Mouse (Mus musculus): ENCODE measurements around the gene Smoc2.
A peak's percentile ranks its signal among the peaks of the same experiment; 100 is the strongest.

The Smoc2 gene

DNA sequence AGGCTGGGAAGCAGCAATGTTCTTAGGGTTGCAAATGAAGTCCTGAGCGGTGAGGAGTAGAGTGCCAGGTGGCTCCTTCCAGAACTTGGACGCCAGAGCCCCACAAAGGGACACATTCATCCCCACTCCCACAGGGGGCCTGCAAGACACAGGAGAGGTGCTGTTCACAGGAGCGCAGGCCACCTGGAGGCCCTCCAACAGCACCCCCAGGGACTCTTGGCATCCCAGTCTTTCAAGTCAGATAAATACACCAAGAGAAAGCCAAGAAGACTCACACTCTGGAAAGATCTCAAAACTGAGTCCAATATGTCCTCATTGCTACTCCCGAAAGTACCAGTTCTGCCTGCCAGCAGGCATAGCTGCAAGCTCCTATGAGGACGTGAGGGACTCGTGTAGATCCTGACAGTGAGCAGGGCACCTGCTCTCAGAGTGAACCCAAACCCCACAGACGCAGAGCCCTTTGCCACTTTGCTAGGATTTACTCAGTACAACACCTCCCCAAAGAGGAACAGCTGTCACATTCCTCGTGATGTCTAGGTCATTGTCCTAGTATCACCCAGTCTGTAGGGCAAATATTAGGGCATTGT lies 141.2 kb downstream of the Smoc2 start:
- DNase-seq = no peak

DNA sequence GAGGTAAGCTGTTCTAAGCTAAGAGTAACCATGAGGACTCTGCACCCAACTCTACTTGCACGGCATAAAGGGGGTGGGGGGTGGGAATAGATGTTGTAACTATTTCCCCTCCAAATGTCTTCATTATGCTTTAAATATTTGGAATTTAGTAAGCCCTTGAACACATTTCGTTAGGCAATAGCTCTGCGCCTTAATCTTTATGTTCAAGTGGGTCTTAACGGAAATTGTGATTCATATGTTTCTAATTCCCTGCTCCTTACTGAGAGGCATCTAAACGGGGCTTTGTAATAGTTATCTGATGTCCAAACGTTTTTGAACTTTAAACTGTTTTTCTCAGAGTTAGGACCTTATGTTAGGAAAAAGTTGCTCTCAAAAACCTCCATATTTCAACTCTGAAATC lies 147.2 kb downstream of the Smoc2 start:
- no peak for DNase-seq

DNA sequence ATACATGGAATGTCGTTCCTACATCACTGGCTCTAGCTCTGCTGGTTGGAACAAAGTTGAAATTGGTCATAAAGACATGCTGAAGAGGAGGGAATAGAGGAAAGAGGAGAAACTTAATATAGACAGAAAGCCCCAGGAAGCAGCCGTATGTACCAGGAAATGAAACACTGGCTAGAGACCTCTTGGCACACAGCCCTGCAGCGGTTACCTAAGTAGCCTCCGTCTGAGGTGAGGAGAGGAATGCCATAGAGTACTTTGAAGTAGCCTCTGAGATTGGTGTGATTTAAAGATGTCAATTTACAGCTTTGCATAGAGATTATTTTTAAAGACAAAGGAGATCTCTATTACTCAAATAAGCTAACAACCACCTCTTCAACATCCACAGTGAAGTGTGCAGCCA lies 155.4 kb downstream of the Smoc2 start:
- DNase-seq = peak; percentile 60

DNA sequence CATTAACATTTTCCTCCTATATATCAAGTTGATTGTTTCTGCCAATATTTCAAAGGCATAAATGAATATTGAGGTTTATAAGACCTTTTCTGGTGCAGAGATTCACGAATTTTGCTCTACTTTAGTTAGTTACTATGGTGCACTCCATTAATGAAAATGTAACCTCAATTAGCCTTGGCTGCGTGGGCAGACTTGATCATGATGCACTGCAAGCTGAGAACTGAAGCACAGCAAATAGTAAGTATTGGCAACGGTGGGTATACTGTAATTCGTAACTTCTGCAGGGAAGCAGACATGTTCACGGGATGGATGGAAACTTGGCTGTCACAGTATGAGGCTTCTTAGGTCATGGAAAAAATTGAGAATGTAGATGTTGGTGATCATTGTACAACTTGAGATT lies 166.3 kb downstream of the Smoc2 start:
- DNase-seq = no peak

DNA sequence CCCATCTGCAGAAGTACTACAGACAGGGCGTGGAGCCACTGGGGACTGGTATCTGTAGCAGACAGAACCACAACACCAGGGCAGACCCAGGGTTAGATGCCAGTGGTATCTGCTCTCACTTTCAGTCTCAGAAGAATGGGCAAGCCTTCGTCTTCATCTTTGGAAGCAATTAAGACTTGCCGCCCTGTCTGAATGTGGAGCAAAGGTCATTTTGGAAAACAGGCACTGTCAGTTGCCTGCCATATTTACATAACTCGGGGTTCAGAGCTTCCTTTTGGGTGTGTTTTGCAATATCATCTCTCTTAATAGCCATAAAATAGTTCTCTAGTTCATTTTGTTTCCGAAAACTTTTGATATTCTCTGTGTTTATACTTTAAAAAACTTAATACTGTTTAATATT lies 168.0 kb downstream of the Smoc2 start:
- DNase-seq = no peak

All from lung, postnatal 14 days (tissue).